Mouse (Mus musculus): Measurements from ENCODE around the gene Lrrc25.

DNA sequence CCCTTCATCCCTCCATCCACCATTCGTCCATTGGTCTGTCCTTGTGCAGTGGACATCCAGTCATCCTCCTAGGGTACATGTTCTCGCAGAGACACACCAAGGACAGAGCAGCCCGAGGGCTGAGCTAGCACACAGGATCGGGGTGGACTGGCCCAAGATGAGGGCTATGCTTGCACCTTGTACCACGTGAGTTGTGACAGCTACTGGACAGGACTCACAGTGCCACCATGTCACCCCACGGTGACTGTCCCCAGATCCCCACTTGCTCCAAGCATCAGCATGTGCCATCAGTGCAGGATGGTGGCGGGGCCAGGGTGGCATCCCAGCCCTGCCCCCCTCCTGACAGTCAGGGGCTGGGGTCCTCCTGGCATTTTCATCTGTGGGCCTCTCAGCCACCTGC, 11.4 kb upstream of the Lrrc25 start:
- TF ChIP-seq CHD2 (IDR thresholded peaks at IDR 0.05; ENCODE audit: low read depth, low read length): no peak
- TF ChIP-seq MAFK (IDR thresholded peaks at IDR 0.05; ENCODE audit: insufficient read depth, low read depth, low read length): no peak
- no peak for TF ChIP-seq ZC3H11A (IDR thresholded peaks at IDR 0.05; ENCODE audit: borderline replicate concordance, low read depth, low read length)

Measured in ES-E14 (cell line).